13 mouse cellular contexts compared by ENCODE assay signal in genomic region chr6:32585211-32585610, GRCm38 (mm10). TPM values are rescaled to one million over a fixed set of nuclear protein-coding genes. Genes with fewer than 3 reads are reported as not detected.
A peak's percentile ranks its signal among the peaks of the same experiment; 100 is the strongest.
DNase-seq lines count a peak whose midpoint lies in the region; ATAC-seq and TF ChIP-seq lines count a peak whose summit lies in the region.
"Had no signal": no experiment of that assay in that cellular context is flagged by ENCODE, and none has a peak within 500 bp of the region (broad histone marks: within the 10 kb centered on the region; RNA-seq: fewer than 3 reads in every experiment).

No protein-coding gene starts in this region.

- no peak overlapping the region for H3K9ac ChIP-seq in heart, postnatal 0 days (replicated peaks; ENCODE audit: low read depth, low read length)
- H3K9ac ChIP-seq in embryonic facial prominence, embryonic 11.5 days (replicated peaks; ENCODE audit: low read length), result no peak overlapping the region
- H3K9ac ChIP-seq in hindbrain, embryonic 11.5 days (ENCODE audit: low read depth, low read length), result no peak overlapping the region
- H3K9ac ChIP-seq in midbrain, embryonic 14.5 days (replicated peaks; ENCODE audit: low read length), result peak overlapping the region; percentile 34
- H3K9ac ChIP-seq: liver, embryonic 15.5 days had no signal

- intact Hi-C loops in heart, postnatal 25 days (cut with DNase I), result loop anchor here (5.0 kb wide), 2 partner anchors 63 to 123 kb away; no protein-coding TSS in a partner anchor

- no peak for TF ChIP-seq EP300 in heart, postnatal 0 days (IDR thresholded peaks at IDR 0.05; ENCODE audit: low read depth)

- peaks cover 11% of the 10 kb centered on the region for H3K27me3 ChIP-seq in heart, postnatal 0 days (ENCODE audit: control insufficient read depth, insufficient read depth, low read length)
- H3K27me3 ChIP-seq in embryonic facial prominence, embryonic 11.5 days (ENCODE audit: control insufficient read depth, insufficient read depth, low read length), result peaks cover 36% of the 10 kb centered on the region
- peaks cover 15% of the 10 kb centered on the region for H3K27me3 ChIP-seq in hindbrain, embryonic 11.5 days (ENCODE audit: control insufficient read depth, insufficient read depth, low read length)
- H3K27me3 ChIP-seq in midbrain, embryonic 14.5 days (ENCODE audit: control insufficient read depth, insufficient read depth, low read length), result peaks cover 7% of the 10 kb centered on the region; the same call in 1 of the 2 replicates

- H3K4me2 ChIP-seq in heart, postnatal 0 days (ENCODE audit: low read depth, low read length), result peak overlapping the region; percentile 93
- peak overlapping the region; percentile 10; the same call in 1 of the 2 replicates for H3K4me2 ChIP-seq in embryonic facial prominence, embryonic 11.5 days (ENCODE audit: low read depth, low read length)
- peak overlapping the region; percentile 2; the same call in 1 of the 2 replicates for H3K4me2 ChIP-seq in hindbrain, embryonic 11.5 days (replicated peaks; ENCODE audit: low read depth, low read length)
- peak overlapping the region; percentile 91 for H3K4me2 ChIP-seq in midbrain, embryonic 14.5 days (ENCODE audit: low read length)
- H3K4me2 ChIP-seq: liver, embryonic 15.5 days had no signal

- no peak overlapping the region for H3K27ac ChIP-seq in heart, postnatal 0 days (ENCODE audit: low read depth)
- no peak overlapping the region for H3K27ac ChIP-seq in embryonic facial prominence, embryonic 11.5 days (replicated peaks; ENCODE audit: low read depth, low read length)
- H3K27ac ChIP-seq in hindbrain, embryonic 11.5 days (ENCODE audit: low read depth, low read length), result no peak overlapping the region
- 0 out of 2 replicates have a peak overlapping the region, but pooled peaks have one; percentile 0 for H3K27ac ChIP-seq in midbrain, embryonic 14.5 days (replicated peaks; ENCODE audit: low read depth, low read length)
- H3K27ac ChIP-seq: kidney, postnatal 0 days; liver, embryonic 15.5 days had no signal

- no peak for TF ChIP-seq CTCF in heart, postnatal 0 days (IDR thresholded peaks at IDR 0.05; ENCODE audit: low read depth)

- no peak for DNase-seq in heart, postnatal 0 days (ENCODE audit: low spot score)
- no peak for DNase-seq in heart, postnatal 25 days (ENCODE audit: low spot score)
- DNase-seq in embryonic facial prominence, embryonic 11.5 days (ENCODE audit: low spot score), result no peak
- DNase-seq in hindbrain, embryonic 11.5 days (ENCODE audit: low spot score), result no peak
- DNase-seq in midbrain, embryonic 14.5 days, result no peak
- no peak for DNase-seq in testis, postnatal 14 days (ENCODE audit: low spot score)
- no peak for DNase-seq in kidney, postnatal 14 days
- DNase-seq: cerebellum, adult 8-10 months; spleen, adult 18-20 months had no signal

- 48% methylated on average over 3 of the region's 3 CpGs for WGBS in heart, postnatal 0 days
- WGBS in embryonic facial prominence, embryonic 11.5 days, result 42% methylated on average over 3 of the region's 3 CpGs
- 33% methylated on average over 3 of the region's 3 CpGs for WGBS in hindbrain, embryonic 11.5 days
- 28% methylated on average over 3 of the region's 3 CpGs for WGBS in midbrain, embryonic 14.5 days

- no peaks in the 10 kb centered on the region for H3K36me3 ChIP-seq in heart, postnatal 0 days (replicated peaks; ENCODE audit: control insufficient read depth, insufficient read depth, low read length)
- no peaks in the 10 kb centered on the region for H3K36me3 ChIP-seq in embryonic facial prominence, embryonic 11.5 days (replicated peaks; ENCODE audit: control insufficient read depth, insufficient read depth, low read depth, low read length)
- no peaks in the 10 kb centered on the region for H3K36me3 ChIP-seq in hindbrain, embryonic 11.5 days (ENCODE audit: control insufficient read depth, insufficient read depth, low read length)
- H3K36me3 ChIP-seq in midbrain, embryonic 14.5 days (ENCODE audit: control insufficient read depth, insufficient read depth, low read length), result no peaks in the 10 kb centered on the region
- H3K36me3 ChIP-seq: liver, embryonic 15.5 days had no signal

- H3K4me3 ChIP-seq in heart, postnatal 0 days (ENCODE audit: low read depth, low read length), result no peak overlapping the region
- no peak overlapping the region for H3K4me3 ChIP-seq in embryonic facial prominence, embryonic 11.5 days (ENCODE audit: low read depth, low read length)
- peak overlapping the region; percentile 8; the same call in 1 of the 2 replicates for H3K4me3 ChIP-seq in hindbrain, embryonic 11.5 days (ENCODE audit: low read depth, low read length)
- H3K4me3 ChIP-seq in midbrain, embryonic 14.5 days (replicated peaks; ENCODE audit: low read depth, low read length), result peak overlapping the region; percentile 88
- H3K4me3 ChIP-seq: liver, embryonic 15.5 days had no signal

- H3K9me3 ChIP-seq in heart, postnatal 0 days (replicated peaks; ENCODE audit: control insufficient read depth, low read length), result no peaks in the 10 kb centered on the region
- no peaks in the 10 kb centered on the region for H3K9me3 ChIP-seq in embryonic facial prominence, embryonic 11.5 days (replicated peaks; ENCODE audit: control insufficient read depth, low read length)
- H3K9me3 ChIP-seq in hindbrain, embryonic 11.5 days (ENCODE audit: control insufficient read depth, low read length), result no peaks in the 10 kb centered on the region
- no peaks in the 10 kb centered on the region for H3K9me3 ChIP-seq in midbrain, embryonic 14.5 days (ENCODE audit: control insufficient read depth, low read length)
- H3K9me3 ChIP-seq: liver, embryonic 15.5 days had no signal

- H3K4me1 ChIP-seq in heart, postnatal 0 days (ENCODE audit: control insufficient read depth, insufficient read depth), result peaks cover 13% of the 10 kb centered on the region; the same call in 1 of the 2 replicates
- H3K4me1 ChIP-seq in embryonic facial prominence, embryonic 11.5 days (ENCODE audit: control insufficient read depth, insufficient read depth, low read length), result no peaks in the 10 kb centered on the region; the same call in 1 of the 2 replicates
- H3K4me1 ChIP-seq in hindbrain, embryonic 11.5 days (replicated peaks; ENCODE audit: control insufficient read depth, insufficient read depth, low read length), result peaks cover 7% of the 10 kb centered on the region; the same call in 1 of the 2 replicates
- H3K4me1 ChIP-seq in midbrain, embryonic 14.5 days (ENCODE audit: control insufficient read depth, insufficient read depth, low read length), result peaks cover 29% of the 10 kb centered on the region; the same call in 1 of the 2 replicates
- H3K4me1 ChIP-seq: liver, embryonic 15.5 days had no signal

- no peak for ATAC-seq in heart, postnatal 0 days (ENCODE audit: insufficient read depth, low read depth)
- no peak for ATAC-seq in embryonic facial prominence, embryonic 11.5 days (replicated peaks; ENCODE audit: insufficient number of reproducible peaks, low FRiP score, low TSS enrichment, low read depth)
- ATAC-seq in hindbrain, embryonic 11.5 days (ENCODE audit: low FRiP score), result no peak
- ATAC-seq in midbrain, embryonic 14.5 days (ENCODE audit: low FRiP score, low TSS enrichment), result no peak
- no peak for ATAC-seq in erythroblast, adult 5-6 weeks (replicated peaks; ENCODE audit: low FRiP score, poor library complexity, severe bottlenecking)
- ATAC-seq: activated CD4-positive, CD25-positive, alpha-beta regulatory T cell, adult 4 months had no signal

RNA-seq across cellular contexts. Expression of gene Plxna4, which starts 2.8 kb away (rescaled TPM):
- 19.2 and 20.0 TPM in 2 replicates for total RNA-seq in heart, postnatal 0 days (2014; rRNA removed; ENCODE audit: low replicate concordance)
- 3.4 and 3.7 TPM in 2 replicates for polyA plus RNA-seq in heart, postnatal 0 days (2015; fragmentation: Nextera tagmentation; extraction: Ambion mirVana)
- 10 to 100 TPM; 12.7 to 14.1 TPM for total RNA-seq in heart, postnatal 25 days (2021)
- 3.2 and 3.3 TPM in 2 replicates for polyA plus RNA-seq in embryonic facial prominence, embryonic 11.5 days (2014; fragmentation: Nextera tagmentation; extraction: Ambion mirVana)
- 6.3 and 8.1 TPM in 2 replicates for polyA plus RNA-seq in hindbrain, embryonic 11.5 days (2014; fragmentation: Nextera tagmentation; extraction: Ambion mirVana)
- polyA plus RNA-seq in midbrain, embryonic 14.5 days (2014; fragmentation: Nextera tagmentation; extraction: Ambion mirVana), result 16.2 and 16.4 TPM in 2 replicates
- not detected in 2 replicates for total RNA-seq in erythroblast, adult 5-6 weeks (2015; ENCODE audit: low replicate concordance)
- total RNA-seq in erythroblast, adult 5-6 weeks (2017; ENCODE audit: low replicate concordance), result 0.09 TPM in 1 of 2 replicates, not detected in the other
- polyA plus RNA-seq: activated CD4-positive, CD25-positive, alpha-beta regulatory T cell, adult 4 months had no signal

Comparison
In these comparisons a context has a peak if more than half of its experiments do, and no peak if none do; other contexts are left out.
1. H3K4me2 ChIP-seq: peak in every context shown above with its lines; median percentile 93 in heart, postnatal 0 days; 91 in midbrain, embryonic 14.5 days; 10 in embryonic facial prominence, embryonic 11.5 days; 2 in hindbrain, embryonic 11.5 days.
2. H3K4me3 ChIP-seq: peak in hindbrain, embryonic 11.5 days (single experiment) and midbrain, embryonic 14.5 days (single experiment); none in heart, postnatal 0 days (single experiment) and embryonic facial prominence, embryonic 11.5 days (single experiment).